Mouse (Mus musculus) heart, postnatal 0 days (tissue): ENCODE measurements around the gene Hes2. TPM values are rescaled to one million over a fixed set of nuclear protein-coding genes. Genes with fewer than 3 reads are reported as not detected.

Experiments used
- ATAC-seq: fragments of 200-750 bp; cut with Nextera tagmentation; 2 replicates; pipeline ENCODE4 v1.8.0; 2017; ENCODE audit warnings: low read depth, moderate number of reproducible peaks, moderate library complexity; ENCODE audit not compliant: insufficient read depth
- DNase-seq: peaks from one replicate; pipeline ENCODE4 v3.0.0-alpha.2; 2016; ENCODE audit warnings: low spot score
- H3K27ac ChIP-seq: fragments of 300-500 bp; sonication (generic); 2 replicates; pipeline ENCODE4 v1.5.1; 2014; ENCODE audit warnings: low read depth, mild to moderate bottlenecking
- H3K27me3 ChIP-seq: fragments of 300-500 bp; sonication (generic); 2 replicates; pipeline ENCODE4 v1.6.1; 2014; ENCODE audit warnings: low read length, mixed read lengths; ENCODE audit not compliant: control insufficient read depth, insufficient read depth
- H3K36me3 ChIP-seq: fragments of 300-500 bp; sonication (generic); replicated peaks from 2 replicates; pipeline ENCODE4 v1.6.1; 2014; ENCODE audit warnings: low read length, mixed read lengths; ENCODE audit not compliant: control insufficient read depth, insufficient read depth
- H3K4me1 ChIP-seq: fragments of 300-500 bp; sonication (generic); 2 replicates; pipeline ENCODE4 v1.6.1; 2014; ENCODE audit warnings: antibody characterized with exemption; ENCODE audit not compliant: control insufficient read depth, insufficient read depth
- H3K4me2 ChIP-seq: fragments of 300-500 bp; sonication (generic); 2 replicates; pipeline ENCODE4 v1.6.1; 2014; ENCODE audit warnings: low read depth, mild to moderate bottlenecking, low read length, moderate library complexity
- H3K4me3 ChIP-seq: fragments of 300-500 bp; sonication (generic); 2 replicates; pipeline ENCODE4 v1.5.1; 2014; ENCODE audit warnings: low read depth, low read length
- H3K9ac ChIP-seq: fragments of 300-500 bp; sonication (generic); replicated peaks from 2 replicates; pipeline ENCODE4 v1.6.1; 2014; ENCODE audit warnings: low read depth, low read length, mixed read lengths
- H3K9me3 ChIP-seq: fragments of 300-500 bp; sonication (generic); replicated peaks from 2 replicates; pipeline ENCODE4 v1.6.1; 2016; ENCODE audit warnings: low read length; ENCODE audit not compliant: control insufficient read depth
- CTCF ChIP-seq: IDR thresholded peaks from 2 replicates; pipeline ENCODE4 v1.5.1; 2016; ENCODE audit warnings: antibody characterized with exemption, control low read depth, low read depth
- EP300 ChIP-seq: IDR thresholded peaks from 2 replicates; pipeline ENCODE4 v1.6.1; 2016; ENCODE audit warnings: antibody characterized with exemption, low read depth
- WGBS: fragments of 180-500 bp; shearing (Covaris S2); extraction: QIAGEN DNeasy Blood & Tissue Kit; methylation state at CpG from one replicate; pipeline ENCODE4 v1.1.7; 2014; 5-methylcytosine and 5-hydroxymethylcytosine counted together
- polyA plus RNA-seq: library from polyadenylated mRNA; unstranded; fragments of >200 nt; fragmentation: Nextera tagmentation; extraction: Ambion mirVana; gene quantifications from 2 replicates; pipeline ENCODE4 v1.2.1, GENCODE M21; 2015
- total RNA-seq: library from RNA; depleted of rRNA; stranded (reverse); fragments of >200 nt; gene quantifications from 2 replicates; pipeline ENCODE4 v1.2.3, GENCODE M21; 2014; ENCODE audit warnings: low replicate concordance; rRNA removed

Gene Hes2
- not detected in 2 replicates for total RNA-seq
- not detected in 2 replicates for polyA plus RNA-seq

DNA sequence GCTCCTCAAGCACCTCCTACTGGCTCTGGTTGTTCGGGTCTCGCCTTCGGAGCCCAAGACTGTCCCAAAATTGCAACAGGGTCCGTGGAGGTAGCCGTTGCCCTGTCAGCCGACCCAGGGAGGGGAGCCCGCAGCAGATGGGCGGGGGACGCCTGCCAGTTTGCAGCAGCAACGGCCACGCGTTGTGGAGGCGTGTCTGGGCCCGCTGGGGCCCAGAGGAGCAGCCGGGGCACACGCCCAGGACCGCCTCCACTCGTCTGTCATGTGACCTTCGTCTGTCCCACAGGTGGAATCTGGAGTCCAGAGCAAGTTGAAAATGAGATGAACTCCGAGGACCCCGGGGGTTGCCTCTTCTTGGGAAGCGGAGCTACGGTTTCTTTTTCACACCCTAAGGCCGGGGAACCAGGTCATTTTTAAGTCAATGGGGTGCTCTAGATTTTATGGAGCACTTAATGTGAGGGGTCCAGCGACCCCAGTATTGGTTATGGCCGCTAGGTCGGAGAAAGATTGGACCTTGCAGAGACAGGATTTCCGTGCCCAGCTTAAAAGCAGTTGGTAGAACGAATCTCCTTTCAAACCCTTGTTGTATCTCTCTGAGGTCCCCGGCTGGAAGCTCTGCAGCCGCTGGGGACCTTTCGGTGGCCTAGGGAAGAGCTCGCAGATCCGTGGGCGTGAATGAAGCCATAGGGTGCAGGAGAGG is at the start of gene Hes2:
Gene Hes2 (plus strand): TSS at position 283 of the 700 bp plus-strand sequence.
- no peaks in the 10 kb centered on the region for H3K9me3 ChIP-seq
- DNase-seq, result no peak
- no peak for ATAC-seq
- no peak within 1 kb of the TSS for H3K27ac ChIP-seq
- peak within 1 kb of the TSS; percentile 55 for H3K4me2 ChIP-seq
- H3K9ac ChIP-seq, result no peak within 1 kb of the TSS
- H3K4me1 ChIP-seq, result no peaks in the 10 kb centered on the region
- 5% methylated on average over 34 of the region's 35 CpGs for WGBS
- peak within 1 kb of the TSS; percentile 39 for H3K4me3 ChIP-seq
- H3K27me3 ChIP-seq, result peaks cover 61% of the 10 kb centered on the region
- no peaks in the 10 kb centered on the region for H3K36me3 ChIP-seq
- TF ChIP-seq EP300 (no peak), CTCF (no peak)

DNA sequence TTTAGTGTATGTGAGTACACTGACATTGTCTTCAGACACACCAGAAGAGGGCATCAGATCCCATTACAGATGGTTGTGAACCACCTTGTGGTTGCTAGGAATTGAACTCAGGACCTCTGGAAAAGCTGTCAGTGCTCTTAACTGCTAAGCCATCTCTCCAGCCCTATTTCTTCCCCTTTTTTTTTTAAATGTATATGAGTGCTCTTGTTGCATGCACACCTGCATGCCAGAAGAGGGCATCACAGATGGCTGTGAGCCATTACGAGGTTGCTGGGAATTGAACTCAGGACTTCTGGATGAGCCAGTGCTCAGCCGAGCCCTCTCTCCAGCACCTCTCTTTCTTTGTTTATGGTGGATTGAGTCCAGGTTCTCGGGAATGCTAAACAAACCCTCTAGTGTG is 49.2 kb upstream of the Hes2 start:
- 74% methylated on average over 3 of the region's 3 CpGs for WGBS
- Histone ChIP-seq H3K36me3 (peaks cover 88% of the 10 kb centered on the region), H3K27me3 (no peaks in the 10 kb centered on the region; the same call in 1 of the 2 replicates), H3K9ac (no peak overlapping the region), H3K9me3 (no peaks in the 10 kb centered on the region), H3K4me2 (no peak overlapping the region), H3K4me3 (no peak overlapping the region), H3K27ac (no peak overlapping the region), H3K4me1 (0 out of 2 replicates have a peak, but pooled peaks cover 8% of the 10 kb centered on the region)
- ATAC-seq, result no peak
- DNase-seq, result no peak
- TF ChIP-seq EP300, result no peak

DNA sequence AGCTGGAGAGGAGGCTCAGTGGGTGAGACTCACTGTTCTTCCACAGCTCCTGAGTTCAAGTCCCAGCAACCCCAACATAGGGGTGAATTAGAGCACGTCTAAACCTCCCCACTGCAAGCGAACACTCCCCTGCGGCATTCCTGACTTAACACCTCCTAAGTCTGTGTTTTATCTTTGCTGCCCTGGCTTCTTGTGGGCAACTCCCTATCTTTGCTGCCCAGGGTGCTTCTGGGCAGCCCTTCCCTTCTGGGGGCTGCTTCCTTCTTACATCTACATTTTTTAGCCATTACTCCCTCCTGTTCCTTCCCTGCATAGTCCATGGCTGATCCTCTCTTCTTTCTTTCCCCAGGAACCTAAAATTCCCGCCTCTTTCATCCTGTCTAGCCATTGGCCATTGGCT is 48.0 kb upstream of the Hes2 start:
- no peak for TF ChIP-seq EP300
- no peak for TF ChIP-seq CTCF
- H3K4me2 ChIP-seq, result no peak overlapping the region
- H3K9me3 ChIP-seq, result no peaks in the 10 kb centered on the region
- peaks cover 11% of the 10 kb centered on the region for H3K27me3 ChIP-seq
- H3K4me3 ChIP-seq, result no peak overlapping the region
- no peak overlapping the region for H3K27ac ChIP-seq
- ATAC-seq (no peak), DNase-seq (no peak)
- no peak overlapping the region for H3K9ac ChIP-seq
- H3K36me3 ChIP-seq, result peaks cover 89% of the 10 kb centered on the region
- WGBS, result 80% methylated on average over 4 of the region's 4 CpGs
- H3K4me1 ChIP-seq, result peaks cover 11% of the 10 kb centered on the region

DNA sequence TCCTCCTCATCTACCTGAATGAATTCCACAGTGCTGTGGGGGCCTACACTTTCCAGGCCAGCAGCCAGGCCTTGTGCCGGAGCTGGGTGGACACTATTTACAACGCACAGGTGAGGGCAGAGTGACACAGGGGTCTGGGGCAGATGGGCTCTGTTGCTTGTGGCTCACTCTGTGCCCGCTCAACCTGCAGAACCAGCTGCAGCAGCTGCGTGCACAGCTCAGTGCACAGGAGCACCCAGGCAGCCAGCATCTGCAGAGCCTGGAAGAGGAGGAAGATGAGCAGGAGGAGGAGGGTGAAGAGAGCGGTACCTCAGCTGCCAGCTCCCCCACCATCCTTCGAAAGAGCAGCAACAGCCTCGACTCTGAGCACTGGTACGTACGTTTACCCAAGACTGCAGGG is 46.3 kb upstream of the Hes2 start:
- no peak overlapping the region for H3K4me3 ChIP-seq
- H3K4me1 ChIP-seq, result peaks cover 14% of the 10 kb centered on the region
- TF ChIP-seq CTCF (no peak), EP300 (no peak)
- H3K27me3 ChIP-seq, result peaks cover 23% of the 10 kb centered on the region
- no peak overlapping the region for H3K4me2 ChIP-seq
- 93% methylated on average over 9 of the region's 9 CpGs for WGBS
- H3K36me3 ChIP-seq, result peaks cover 73% of the 10 kb centered on the region
- H3K27ac ChIP-seq, result no peak overlapping the region
- no peak overlapping the region for H3K9ac ChIP-seq
- no peak for ATAC-seq
- DNase-seq, result no peak
- H3K9me3 ChIP-seq, result no peaks in the 10 kb centered on the region

DNA sequence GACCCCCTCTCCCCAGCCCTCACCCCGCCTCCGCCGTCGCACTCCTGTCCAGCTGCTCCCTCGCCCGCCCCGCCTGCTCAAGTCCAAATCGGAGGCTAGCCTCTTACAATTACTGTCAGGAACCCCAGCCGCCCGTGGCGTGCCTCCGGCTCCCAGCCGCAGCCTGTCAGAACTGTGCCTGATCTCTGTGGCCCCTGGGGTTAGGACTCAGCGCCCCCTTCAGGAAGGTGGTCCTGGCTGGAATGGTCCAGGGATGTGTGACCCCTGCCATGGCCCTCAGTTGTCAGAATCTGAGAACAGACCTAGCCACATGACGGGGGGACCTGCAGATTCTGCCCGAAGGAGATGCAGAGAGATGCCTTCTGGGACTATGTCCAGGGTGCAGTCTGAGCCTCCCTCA is 44.6 kb upstream of the Hes2 start:
- no peak overlapping the region for H3K4me3 ChIP-seq
- ATAC-seq (no peak), DNase-seq (no peak)
- no peak overlapping the region for H3K27ac ChIP-seq
- WGBS, result 74% methylated on average over 16 of the region's 16 CpGs
- peaks cover 40% of the 10 kb centered on the region for H3K27me3 ChIP-seq
- peaks cover 7% of the 10 kb centered on the region for H3K4me1 ChIP-seq
- H3K9me3 ChIP-seq, result no peaks in the 10 kb centered on the region
- no peak overlapping the region for H3K9ac ChIP-seq
- H3K4me2 ChIP-seq, result no peak overlapping the region
- no peak for TF ChIP-seq CTCF
- TF ChIP-seq EP300, result no peak
- H3K36me3 ChIP-seq, result peaks cover 58% of the 10 kb centered on the region
